Mouse (Mus musculus): Measurements from ENCODE around the gene Cdkn2aipnl. TPM values are rescaled to one million over a fixed set of nuclear protein-coding genes. Genes with fewer than 3 reads are reported as not detected.

The Cdkn2aipnl gene
- polyA plus RNA-seq, 1 experiment from 2014 or later = 177 TPM

DNA sequence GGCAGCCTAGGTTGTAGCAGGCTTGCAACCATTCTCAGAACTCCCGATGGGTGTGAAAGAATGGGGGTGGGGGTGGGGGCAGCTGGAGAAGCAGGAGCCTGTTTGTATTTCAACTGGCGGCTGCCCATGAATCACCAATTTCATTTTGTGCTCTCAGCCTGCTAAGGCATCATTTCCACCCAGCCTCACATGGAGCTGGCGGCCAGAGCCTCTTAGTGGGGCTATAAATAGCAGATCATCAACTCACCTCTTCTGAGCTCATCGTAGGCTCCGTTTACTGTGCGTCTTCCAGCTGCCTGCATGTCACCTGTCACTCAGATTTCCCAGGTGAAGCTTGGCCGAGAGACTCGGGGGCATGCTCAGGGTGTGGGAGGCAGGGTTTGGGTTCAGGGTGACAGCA, 21.9 kb upstream of the Cdkn2aipnl start:
- no peak for DNase-seq (ENCODE audit: low spot score)

DNA sequence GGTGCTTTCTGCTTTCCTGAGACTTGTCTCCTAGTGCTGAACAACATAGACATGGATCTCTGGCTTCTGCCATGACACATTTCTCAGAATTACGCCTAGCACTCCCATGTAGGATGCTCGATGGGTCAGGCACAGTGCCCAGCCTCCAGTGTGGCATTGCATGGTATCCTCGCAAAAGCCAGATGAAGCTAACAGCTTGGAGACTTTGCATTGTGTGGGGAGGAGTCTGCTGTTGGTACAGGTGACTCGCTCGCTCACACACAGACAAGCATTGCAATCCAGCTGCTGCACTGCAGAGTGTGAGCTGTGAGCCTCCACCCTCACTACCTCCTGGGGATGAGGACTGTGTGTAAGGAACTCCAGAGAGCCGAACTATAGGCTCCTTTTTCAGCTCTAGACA, 21.3 kb upstream of the Cdkn2aipnl start:
- no peak for DNase-seq (ENCODE audit: low spot score)

DNA sequence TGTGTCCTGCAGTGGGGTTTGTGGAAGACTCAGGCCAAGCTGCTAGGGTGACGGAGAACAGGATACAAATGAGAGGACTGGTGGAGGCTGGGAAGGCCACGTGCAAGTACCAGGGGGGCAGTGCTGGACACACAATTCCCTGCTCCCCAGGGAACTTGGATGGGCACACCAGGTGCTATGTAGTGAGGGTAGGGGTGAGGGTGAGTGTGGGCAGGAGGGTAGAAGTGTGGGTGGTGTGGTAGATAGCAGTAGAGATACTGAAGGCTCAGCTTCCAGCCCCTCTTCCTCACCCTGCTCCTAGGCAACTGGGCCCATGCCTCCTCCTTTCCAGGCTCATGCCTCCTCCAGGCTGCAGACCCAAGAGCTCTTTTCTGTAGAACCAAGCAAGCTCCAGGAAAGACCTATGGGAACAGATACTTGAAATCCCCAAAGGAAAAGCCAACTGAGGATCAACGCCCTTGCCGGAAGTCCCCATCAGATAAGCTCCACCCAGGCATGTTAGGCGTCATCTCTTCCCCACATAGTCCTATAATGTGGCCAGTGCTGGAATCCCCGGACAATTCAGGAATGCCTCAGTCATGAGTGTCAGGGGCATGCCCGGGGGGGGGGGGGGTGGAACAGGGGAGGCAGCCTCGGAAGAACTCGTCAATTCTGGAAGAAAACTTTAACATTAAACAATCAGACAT, 18.2 kb upstream of the Cdkn2aipnl start:
- peak; percentile 52 for DNase-seq (ENCODE audit: low spot score)

DNA sequence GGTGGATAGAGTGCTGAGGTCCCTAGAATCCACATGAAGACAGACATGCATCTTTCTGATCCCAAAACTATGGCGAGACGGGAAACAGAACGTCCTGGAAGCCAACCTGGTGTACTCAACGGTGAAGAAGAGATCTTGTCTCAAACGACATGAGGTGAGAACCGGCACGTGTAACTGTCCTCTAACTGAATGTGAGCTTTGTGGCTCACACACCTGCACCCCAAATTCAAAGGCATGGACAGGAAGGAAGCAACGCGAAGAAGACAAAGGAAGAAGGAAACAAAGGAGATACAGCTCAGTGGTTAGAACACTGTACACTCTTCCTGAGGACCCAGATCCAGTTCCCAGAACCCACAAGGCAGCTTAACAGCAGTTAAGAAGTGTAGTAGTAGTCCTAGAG, 17.5 kb upstream of the Cdkn2aipnl start:
- peak; percentile 87 for DNase-seq (ENCODE audit: low spot score)

DNA sequence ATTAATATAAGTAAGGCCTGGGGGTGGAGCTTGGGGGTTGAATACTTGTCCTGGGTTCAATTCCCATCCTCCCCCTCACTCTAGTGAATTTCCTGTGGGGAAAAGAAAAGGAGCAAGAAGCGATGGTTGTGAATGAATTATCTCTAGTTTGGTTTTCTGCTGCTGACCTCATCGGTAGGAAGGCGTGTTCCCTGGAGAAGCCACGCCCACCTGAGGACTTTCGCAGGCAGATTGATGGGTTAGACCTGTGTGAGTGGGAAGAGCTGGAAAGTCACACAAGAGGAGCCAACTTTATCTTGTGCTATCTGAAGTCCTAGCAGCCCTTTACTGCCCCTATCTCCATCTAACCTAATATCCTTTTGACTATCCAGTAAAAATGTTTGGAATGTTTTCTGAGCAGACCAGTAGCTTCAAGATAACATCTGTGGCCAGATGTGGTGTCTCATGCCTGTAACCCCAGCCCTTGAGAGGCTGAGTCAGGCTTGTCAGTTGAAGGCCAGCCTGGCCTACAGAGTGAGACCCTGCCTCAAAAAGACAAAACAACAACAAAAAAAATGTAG, 15.5 kb upstream of the Cdkn2aipnl start:
- no peak for DNase-seq (ENCODE audit: low spot score)

DNA sequence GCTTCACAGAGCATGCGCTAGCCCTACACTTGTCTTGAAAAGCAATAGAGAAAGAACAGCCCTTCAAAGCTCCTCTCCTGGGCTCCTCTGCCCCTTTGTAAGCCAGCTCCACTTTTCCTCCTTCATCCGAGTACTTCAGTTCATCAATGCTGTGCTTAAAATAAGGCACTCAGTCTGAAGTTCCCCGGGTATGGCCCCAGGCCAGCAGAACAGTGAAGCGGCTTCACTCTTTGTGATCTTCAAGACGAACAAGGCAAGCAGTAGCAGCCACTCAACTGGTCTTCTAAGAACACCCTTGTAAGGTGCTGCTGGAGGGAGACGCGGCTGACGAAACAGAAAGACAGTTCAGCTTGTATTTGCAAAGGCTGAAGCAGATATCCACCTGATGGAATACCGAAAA, 11.3 kb upstream of the Cdkn2aipnl start:
- no peak for DNase-seq (ENCODE audit: low spot score)

DNA sequence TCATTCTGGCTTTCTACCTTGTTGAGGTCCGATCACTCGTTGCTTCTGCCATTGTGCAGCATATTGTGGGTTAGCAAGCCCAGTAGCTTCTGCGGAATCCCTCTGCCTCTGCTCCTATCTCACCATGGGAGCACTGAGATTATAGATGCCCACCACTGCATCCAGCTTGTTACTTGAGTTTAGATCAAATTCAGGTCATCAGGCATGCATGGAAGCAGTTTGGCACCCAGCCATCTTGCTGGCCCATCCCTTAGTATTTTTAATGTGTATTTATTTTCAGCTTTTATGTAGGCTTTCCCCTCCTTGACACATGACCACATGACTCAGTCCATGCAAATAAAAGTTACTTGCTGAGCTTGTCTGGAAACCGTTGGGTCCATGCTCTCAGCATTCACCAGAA, 9.7 kb upstream of the Cdkn2aipnl start:
- no peak for DNase-seq (ENCODE audit: low spot score)

DNA sequence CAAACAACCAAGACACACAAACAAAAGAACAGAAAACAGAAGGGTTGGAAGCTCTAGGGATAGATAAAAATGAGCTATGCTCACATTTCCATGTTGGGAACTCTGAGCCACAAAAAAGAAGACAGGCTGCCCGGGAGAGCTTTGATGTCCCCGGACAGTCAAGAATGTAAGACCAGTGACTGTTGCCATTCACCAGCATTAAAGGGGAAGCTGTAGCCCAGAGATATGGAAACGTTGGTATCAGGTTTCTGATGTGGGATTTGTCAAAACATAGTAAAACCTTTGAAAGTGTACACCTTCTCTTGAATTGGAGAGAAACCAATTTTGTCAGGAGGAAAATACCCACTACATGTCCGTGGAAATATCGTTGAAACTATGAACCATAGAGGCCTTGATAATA, 8.0 kb upstream of the Cdkn2aipnl start:
- DNase-seq (ENCODE audit: low spot score) = no peak

DNA sequence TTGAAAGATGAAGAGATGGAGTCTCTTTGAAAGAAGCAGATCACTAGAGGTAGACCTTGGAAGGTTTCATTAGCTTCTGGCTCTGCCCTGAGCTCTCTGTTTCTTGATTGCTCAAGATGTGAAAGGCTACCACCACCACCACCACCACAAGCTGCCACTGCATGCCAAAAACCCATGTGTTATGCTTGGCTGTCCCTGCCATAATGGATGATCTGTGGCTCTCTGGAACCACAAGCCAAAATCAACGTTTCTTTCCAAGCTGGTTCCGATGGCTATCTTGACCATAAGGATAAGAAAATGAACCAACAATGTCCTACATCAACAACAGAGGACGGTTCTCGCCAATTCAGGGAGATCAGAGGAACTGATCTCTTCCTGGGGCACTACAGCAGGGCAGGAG, 7.4 kb upstream of the Cdkn2aipnl start:
- DNase-seq (ENCODE audit: low spot score) = no peak

DNA sequence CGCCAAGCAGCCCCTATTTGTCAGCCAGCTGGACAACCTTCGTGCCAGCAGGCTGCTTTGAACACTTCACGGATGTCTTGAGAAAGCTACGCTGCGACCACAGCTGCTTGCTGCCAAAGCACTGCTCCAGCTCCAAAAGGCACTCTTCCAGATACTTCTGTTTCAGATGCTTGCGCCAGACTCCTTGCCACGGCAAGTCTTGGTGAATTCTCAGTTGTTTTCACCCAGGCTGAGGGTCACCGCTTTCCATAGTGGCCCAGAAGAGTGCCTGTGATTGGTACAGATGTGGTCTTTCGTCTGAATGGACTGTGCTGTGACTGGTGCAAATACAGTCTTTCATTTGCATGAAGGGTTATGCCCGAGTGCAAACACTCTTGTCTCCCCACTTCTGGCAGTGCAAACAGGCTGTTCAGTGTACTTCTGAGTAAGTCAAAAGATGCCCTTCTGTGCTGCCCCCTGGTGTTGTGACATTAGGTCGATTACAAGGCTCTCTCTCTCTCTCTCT, 6.4 kb upstream of the Cdkn2aipnl start:
- peak; percentile 81 for DNase-seq (ENCODE audit: low spot score)

DNA sequence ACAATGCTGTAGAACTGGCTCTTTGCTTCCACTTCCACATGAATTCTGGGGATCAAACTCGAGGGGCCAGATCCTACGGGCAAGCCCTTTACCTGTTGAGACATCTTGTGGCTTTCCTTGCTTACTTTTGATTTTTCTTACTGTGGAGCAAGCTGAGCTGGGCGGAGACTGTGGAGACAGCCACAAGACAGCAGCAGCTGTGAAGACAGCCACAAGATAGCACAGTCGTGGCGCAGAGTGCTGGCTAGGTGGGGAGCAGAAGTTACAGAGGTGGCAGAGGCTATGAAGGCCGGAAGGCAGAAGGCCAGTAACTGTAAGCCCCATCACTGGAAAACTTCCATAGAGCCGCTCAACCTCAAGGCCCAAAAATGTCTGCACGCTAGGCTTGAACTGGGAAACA, 5.7 kb upstream of the Cdkn2aipnl start:
- DNase-seq (ENCODE audit: low spot score) = peak; percentile 85

DNA sequence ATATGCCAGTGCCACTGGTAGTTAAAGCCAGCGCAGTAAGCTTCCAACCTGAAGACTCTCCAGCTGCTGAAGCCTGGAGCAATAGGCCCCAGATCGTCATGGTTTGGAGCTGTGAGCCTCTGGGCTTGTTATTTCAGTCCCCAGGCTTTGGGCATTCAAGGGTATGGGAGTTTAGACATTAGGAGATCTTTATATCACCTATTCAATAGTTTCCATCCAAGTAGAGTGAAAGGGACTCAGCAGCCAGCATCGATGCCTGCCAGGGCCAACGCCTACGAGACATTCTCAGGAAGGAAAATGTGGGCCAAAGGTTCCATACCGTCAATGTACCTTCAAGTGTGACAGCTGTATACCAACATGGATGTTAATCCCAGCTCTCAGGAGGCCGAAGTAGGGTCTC, 5.2 kb upstream of the Cdkn2aipnl start:
- DNase-seq (ENCODE audit: low spot score) = no peak

DNA sequence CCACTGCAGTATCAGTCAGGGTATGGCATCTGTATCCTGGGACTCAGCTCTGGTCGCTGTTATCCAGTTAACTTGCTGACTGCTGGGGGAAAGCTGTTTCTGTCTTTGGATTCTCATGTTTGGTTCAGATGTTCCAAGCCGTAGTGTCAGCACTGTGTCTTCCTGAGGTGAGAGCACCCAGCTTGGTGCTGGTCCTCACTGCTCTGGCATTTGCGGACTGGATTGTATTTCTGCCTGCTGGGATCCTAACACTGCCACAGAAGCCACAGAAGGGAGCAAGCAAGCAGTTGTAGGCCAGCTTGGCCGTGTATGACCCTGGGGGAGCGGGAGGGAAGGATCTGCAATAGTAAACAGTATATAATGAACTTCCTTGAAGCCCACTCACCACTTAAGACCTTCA, 810 bp upstream of the Cdkn2aipnl start:
- no peak for DNase-seq (ENCODE audit: low spot score)

DNA sequence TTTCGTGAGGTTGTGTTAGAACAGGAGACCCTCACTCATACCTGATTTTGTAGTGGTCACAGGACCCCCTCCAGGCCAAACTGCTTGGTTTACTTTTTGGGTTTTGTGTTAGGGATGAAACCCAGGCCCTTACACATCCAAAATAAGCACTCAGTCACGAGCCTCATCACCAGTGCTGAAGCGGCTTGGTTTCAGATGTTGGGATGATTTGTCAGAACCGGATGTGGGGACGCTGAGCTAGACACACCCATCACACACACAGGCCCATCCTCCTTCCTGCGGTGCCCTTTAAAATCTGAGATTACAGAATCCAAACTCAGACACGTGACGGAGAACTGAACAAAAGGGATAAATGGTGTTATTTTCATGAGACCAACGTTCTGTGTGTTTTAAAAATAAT, 1.4 kb downstream of the Cdkn2aipnl start:
- peak; percentile 50 for DNase-seq (ENCODE audit: low spot score)

DNA sequence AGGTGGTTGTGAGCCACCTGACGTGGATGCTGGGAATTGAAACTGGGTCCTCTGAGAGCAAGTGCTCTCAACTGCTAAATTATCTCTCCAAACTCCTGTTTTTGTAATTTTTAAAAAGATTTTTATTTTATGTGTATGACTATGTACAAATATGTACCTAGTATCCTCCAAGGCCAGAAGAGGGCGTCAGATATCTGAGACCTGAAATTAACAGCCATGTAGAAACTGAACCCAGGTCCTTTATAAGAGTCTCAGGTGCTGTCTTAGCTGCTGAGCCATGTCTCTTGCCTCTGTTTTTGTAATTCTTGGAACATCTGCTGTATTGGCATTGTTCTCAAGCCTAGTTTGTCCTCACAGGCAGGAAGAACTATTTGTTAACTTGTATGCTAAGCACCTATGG, 2.0 kb downstream of the Cdkn2aipnl start:
- DNase-seq (ENCODE audit: low spot score) = peak; percentile 45

DNA sequence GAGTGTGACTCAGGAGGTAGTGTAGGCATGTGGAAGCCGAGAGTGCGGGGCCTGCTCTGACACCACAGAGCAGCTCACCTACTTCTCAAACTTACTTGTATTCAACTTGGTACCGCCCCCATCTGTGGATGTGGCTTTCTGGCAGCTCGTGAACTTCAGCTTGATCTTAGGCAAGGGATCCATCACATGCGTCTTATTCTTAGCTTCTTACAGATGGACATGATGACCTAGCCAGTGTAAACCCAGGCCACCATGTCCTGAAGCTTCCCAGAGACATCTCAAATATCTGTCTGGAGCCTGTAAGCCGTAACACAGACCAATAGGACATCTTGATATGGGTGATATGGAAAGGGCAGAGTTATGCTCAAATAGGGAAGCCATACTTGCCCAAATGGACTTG, 4.2 kb downstream of the Cdkn2aipnl start:
- DNase-seq (ENCODE audit: low spot score) = no peak

DNA sequence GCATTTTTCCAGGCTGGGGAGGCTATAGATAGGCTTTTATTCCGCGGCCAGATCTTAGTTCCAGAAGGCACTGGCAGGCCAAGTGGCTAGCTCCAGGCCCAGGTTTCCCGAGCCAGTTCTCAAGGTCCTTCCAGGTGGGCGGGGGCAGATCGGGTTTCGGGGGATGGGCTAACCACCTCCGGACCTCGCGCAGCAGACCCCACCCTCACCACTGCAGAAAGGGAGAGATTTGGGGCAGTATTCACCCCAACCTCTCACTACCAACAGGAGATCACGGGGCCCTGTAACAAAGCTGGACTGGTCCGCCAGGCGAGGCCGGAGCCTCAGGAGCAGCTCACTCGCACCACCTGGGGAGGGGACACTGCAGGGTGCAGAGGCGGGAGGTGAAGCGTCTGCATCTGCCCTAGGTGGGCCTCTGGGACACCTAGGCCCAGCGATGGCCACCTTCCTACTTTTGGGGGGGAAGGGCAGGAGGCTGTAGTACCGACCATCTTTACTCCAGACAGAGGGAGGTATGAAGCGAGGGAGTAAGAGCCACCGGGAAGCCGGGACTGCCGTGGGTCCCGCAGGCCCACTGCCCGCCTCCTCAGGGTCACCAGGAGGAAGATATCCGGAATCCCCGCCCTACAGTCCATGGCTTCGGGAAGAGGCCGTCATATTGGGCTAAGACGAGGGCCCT, 32.3 kb downstream of the Cdkn2aipnl start:
- no peak for DNase-seq (ENCODE audit: low spot score)

DNA sequence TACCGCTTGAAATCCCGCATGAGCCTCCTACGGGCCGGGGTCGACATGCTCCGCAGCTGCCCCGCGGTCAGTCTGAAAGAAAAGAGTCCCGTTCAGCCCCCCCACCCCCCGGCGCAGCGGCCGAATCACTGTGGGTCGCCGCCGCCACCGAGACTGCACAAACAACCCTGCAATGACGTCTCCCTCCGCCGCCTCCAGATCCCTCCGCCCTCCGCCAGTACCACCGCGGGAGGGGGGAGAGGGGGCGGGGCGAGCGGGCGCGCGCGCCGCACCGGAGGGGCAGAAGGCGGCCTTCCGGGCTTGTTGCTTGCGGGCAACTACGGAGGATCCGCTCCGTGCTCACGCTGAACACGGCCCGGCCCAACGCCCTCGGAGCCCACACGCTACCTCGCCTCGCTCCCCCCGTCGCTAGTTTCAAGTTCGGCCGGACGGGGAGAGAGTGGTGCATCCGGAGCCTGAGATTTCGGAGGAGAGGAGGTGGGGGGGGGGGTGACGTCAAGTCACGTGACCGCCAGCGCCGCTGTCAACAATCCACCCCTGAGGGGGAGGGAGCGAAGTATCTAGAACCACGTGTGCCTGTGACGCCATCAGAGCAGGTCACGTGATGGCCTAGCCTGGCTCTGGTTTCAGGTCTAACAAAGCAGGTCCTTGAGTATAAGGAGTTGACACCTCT, 33.0 kb downstream of the Cdkn2aipnl start, which contains the start of gene Ube2b:
Gene Ube2b, minus strand, starts transcription at position 473 of the 673 bp plus-strand sequence.
- peak; percentile 98 for DNase-seq (ENCODE audit: low spot score)

DNA sequence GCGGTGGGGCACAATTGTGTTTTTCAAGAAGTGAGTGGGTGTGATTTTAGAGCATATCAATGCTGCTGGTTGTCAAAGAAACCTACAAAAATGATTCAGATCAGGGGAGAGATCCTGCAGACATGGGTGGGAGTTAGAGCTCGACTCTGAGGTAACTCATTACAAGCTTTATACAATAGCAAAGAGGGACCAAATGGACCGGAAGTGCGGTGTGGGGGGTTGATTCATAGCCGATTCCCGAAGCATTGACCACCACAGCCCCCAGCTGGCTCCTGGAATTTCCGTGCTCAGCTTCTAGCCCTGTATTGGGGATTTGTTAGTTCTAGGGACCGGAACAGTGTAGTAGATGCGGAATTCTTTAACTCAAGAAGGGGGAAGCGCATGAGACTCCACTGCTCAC, 33.9 kb downstream of the Cdkn2aipnl start:
- DNase-seq (ENCODE audit: low spot score) = no peak

DNA sequence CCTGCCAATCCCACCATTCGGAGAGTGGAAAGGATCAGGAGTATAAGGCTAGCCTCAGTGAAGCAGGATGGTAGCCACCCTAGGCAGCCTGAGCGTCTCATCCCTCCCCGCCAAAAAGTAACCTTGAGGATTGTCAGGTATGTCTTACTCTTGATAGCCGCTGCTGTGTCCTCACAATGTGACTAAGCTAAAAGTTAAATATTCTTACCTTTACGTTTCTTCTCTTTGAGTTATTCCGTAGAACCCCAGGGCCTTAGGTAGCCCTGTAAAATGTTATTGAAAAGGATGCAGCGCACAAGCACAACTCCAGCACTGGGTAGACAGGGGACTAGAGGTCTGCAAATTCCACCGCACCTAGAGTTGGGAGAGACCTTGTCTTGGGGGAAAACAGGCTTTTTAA, 34.4 kb downstream of the Cdkn2aipnl start:
- DNase-seq (ENCODE audit: low spot score) = no peak

DNA sequence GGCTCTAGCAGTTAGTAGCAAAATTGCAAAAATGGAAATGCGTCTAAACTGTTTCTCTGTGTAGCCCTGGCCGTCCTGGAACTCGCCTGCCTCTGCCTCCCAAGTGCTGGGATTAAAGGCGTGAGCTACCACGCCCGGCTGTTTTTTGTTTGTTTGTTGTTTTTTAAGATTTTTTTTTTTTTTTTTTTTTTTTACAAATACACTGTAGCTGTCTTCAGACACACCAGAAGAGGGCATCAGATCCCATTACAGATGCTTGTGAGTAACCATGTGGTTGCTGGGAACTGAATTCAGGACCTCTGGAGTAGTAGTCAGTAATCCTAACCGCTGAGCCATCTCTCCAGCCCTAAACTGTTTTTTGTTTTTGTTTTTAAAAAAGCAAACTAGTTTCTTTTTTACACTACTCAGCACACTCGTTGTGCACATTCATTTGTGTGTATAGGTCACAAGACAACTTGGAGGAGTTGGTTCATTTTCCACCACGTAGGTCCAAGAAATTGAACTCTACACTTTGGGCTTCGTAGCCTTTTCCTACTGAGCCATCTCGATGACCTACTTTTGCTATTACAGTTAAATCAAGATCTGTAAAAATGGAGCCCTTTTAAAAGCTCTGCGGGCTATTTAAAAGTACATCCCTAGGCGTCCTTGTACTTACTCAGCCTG, 35.5 kb downstream of the Cdkn2aipnl start:
- DNase-seq (ENCODE audit: low spot score) = peak; percentile 12

DNA sequence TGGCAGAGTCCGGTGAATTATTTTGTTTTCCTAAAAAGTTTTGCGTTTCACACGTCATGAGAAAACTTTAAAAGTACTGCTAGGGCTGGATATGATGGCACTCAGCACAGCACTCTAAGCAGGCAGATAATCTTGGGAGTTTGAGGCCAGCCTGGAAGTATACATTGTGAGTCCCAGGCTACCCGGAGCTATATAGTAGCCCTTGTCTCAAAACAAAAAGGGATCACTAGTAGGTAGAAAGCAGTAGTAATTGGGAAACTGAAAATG, 36.0 kb downstream of the Cdkn2aipnl start:
- no peak for DNase-seq (ENCODE audit: low spot score)
